In the genomic region with DNA sequence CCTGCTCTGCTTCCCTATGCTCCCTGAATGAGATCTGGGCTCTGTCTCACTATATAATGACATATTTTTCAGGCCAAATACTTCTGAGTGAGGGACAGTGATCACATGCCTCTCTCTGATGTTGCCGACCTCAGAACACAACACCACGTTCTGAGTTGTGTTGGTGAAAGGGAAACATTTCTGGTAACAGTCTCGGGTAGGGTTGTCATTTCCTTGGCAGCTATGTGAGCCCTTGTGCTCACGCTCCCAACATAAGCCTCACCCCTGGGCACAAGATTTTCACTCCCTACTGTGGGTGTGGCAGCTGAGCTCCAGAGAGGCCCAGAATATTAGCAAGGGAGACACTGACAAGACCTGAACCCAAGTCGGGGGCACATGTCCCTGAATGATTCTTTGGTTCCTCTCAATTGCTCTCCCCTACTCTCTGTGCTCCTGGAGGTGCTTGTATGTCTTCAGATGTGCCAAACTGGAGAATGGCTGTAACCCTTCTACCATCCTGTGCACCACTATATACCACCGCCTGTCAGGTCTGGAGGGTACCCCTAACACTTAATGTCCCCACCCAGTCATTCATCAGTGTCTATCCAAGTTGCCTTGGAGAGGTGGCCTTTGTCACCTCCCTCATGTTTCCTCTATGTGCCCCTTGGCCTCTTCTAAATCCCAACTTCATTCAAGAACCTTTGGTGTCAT, we compare ENCODE assay signal across 21 mouse cellular contexts.
DNase-seq lines count a peak whose midpoint lies in the region; ATAC-seq and TF ChIP-seq lines count a peak whose summit lies in the region.
"Had no signal": no experiment of that assay in that cellular context is flagged by ENCODE, and none has a peak within 500 bp of the region (broad histone marks: within the 10 kb centered on the region; RNA-seq: fewer than 3 reads in every experiment).

No protein-coding gene starts in this region.

- H3K4me3 ChIP-seq in gastrocnemius, adult 2 months: no peak overlapping the region
- no peak overlapping the region for H3K4me3 ChIP-seq in heart, postnatal 0 days (ENCODE audit: low read depth, low read length)
- no peak overlapping the region for H3K4me3 ChIP-seq in midbrain, embryonic 11.5 days (ENCODE audit: low read depth, low read length)
- H3K4me3 ChIP-seq in midbrain, embryonic 15.5 days: no peak overlapping the region
- H3K4me3 ChIP-seq: erythroblast, embryonic 14.5 days; forebrain, embryonic 12.5 days; forebrain, embryonic 15.5 days; hindbrain, embryonic 12.5 days; hindbrain, embryonic 15.5 days had no signal

- intact Hi-C loops in gastrocnemius, adult 2 months (cut with DNase I): no loop called here
- intact Hi-C loops in heart, postnatal 25 days (cut with DNase I): no loop called here

- H3K27ac ChIP-seq in gastrocnemius, adult 2 months: peak overlapping the region; percentile 80
- 0 out of 2 replicates have a peak overlapping the region, but pooled peaks have one; percentile 9 for H3K27ac ChIP-seq in heart, postnatal 0 days (ENCODE audit: low read depth)
- no peak overlapping the region for H3K27ac ChIP-seq in midbrain, embryonic 11.5 days (ENCODE audit: low read depth, low read length)
- no peak overlapping the region for H3K27ac ChIP-seq in midbrain, embryonic 15.5 days
- H3K27ac ChIP-seq: forebrain, embryonic 12.5 days; forebrain, embryonic 15.5 days; hindbrain, embryonic 12.5 days; hindbrain, embryonic 15.5 days had no signal

- no peaks in the 10 kb centered on the region for H3K9me3 ChIP-seq in heart, postnatal 0 days (replicated peaks; ENCODE audit: control insufficient read depth, low read length)
- no peaks in the 10 kb centered on the region for H3K9me3 ChIP-seq in midbrain, embryonic 11.5 days (ENCODE audit: control insufficient read depth, low read length)
- no peaks in the 10 kb centered on the region for H3K9me3 ChIP-seq in midbrain, embryonic 15.5 days
- H3K9me3 ChIP-seq: forebrain, embryonic 12.5 days; forebrain, embryonic 15.5 days; hindbrain, embryonic 12.5 days; hindbrain, embryonic 15.5 days had no signal

- no peaks in the 10 kb centered on the region for H3K36me3 ChIP-seq in heart, postnatal 0 days (replicated peaks; ENCODE audit: control insufficient read depth, insufficient read depth, low read length)
- no peaks in the 10 kb centered on the region for H3K36me3 ChIP-seq in midbrain, embryonic 11.5 days (ENCODE audit: control insufficient read depth, insufficient read depth, low read length)
- no peaks in the 10 kb centered on the region for H3K36me3 ChIP-seq in midbrain, embryonic 15.5 days (replicated peaks)
- H3K36me3 ChIP-seq: forebrain, embryonic 12.5 days; forebrain, embryonic 15.5 days; hindbrain, embryonic 12.5 days; hindbrain, embryonic 15.5 days had no signal

- ATAC-seq in heart, postnatal 0 days (ENCODE audit: insufficient read depth, low read depth): no peak
- ATAC-seq in midbrain, embryonic 11.5 days (ENCODE audit: low FRiP score): no peak
- no peak for ATAC-seq in midbrain, embryonic 15.5 days (replicated peaks)
- ATAC-seq: forebrain, embryonic 15.5 days; intestine, postnatal 0 days had no signal

- no peak overlapping the region for H3K9ac ChIP-seq in heart, postnatal 0 days (replicated peaks; ENCODE audit: low read depth, low read length)
- no peak overlapping the region for H3K9ac ChIP-seq in midbrain, embryonic 11.5 days (ENCODE audit: low read length)
- no peak overlapping the region for H3K9ac ChIP-seq in midbrain, embryonic 15.5 days
- H3K9ac ChIP-seq: forebrain, embryonic 12.5 days; forebrain, embryonic 15.5 days; hindbrain, embryonic 12.5 days; hindbrain, embryonic 15.5 days had no signal

- WGBS in heart, postnatal 0 days: 49% methylated on average over 6 of the region's 6 CpGs
- WGBS in midbrain, embryonic 11.5 days: 89% methylated on average over 6 of the region's 6 CpGs
- 83% methylated on average over 6 of the region's 6 CpGs for WGBS in midbrain, embryonic 15.5 days

- H3K27me3 ChIP-seq in heart, postnatal 0 days (ENCODE audit: control insufficient read depth, insufficient read depth, low read length): 0 out of 2 replicates have a peak, but pooled peaks cover 3% of the 10 kb centered on the region
- H3K27me3 ChIP-seq in midbrain, embryonic 11.5 days (ENCODE audit: control insufficient read depth, insufficient read depth, low read length): no peaks in the 10 kb centered on the region
- no peaks in the 10 kb centered on the region for H3K27me3 ChIP-seq in midbrain, embryonic 15.5 days (replicated peaks)
- H3K27me3 ChIP-seq: forebrain, embryonic 12.5 days; forebrain, embryonic 15.5 days; hindbrain, embryonic 15.5 days had no signal

- no peak for TF ChIP-seq CTCF in gastrocnemius, adult 2 months (IDR thresholded peaks at IDR 0.05)
- TF ChIP-seq CTCF in heart, postnatal 0 days (IDR thresholded peaks at IDR 0.05; ENCODE audit: low read depth): no peak

- DNase-seq in gastrocnemius, adult 2 months: no peak
- DNase-seq in gastrocnemius, postnatal 10 days: no peak
- DNase-seq in heart, postnatal 0 days (ENCODE audit: low spot score): no peak
- no peak for DNase-seq in heart, postnatal 25 days (ENCODE audit: low spot score)
- peak; percentile 31 for DNase-seq in midbrain, embryonic 11.5 days (ENCODE audit: low spot score, missing footprints)
- no peak for DNase-seq in embryo, embryonic 10 days (ENCODE audit: low spot score)
- DNase-seq: adrenal gland, adult 2 months; adrenal gland, postnatal 14 days; cerebellum, adult 11-12 months; cerebellum, adult 8-10 months; cerebellum, postnatal 10 days; cerebellum, postnatal 36 days; gastrocnemius, postnatal 14 days had no signal

- no peak overlapping the region for H3K4me2 ChIP-seq in heart, postnatal 0 days (ENCODE audit: low read depth, low read length)
- H3K4me2 ChIP-seq in midbrain, embryonic 11.5 days: no peak overlapping the region
- no peak overlapping the region for H3K4me2 ChIP-seq in midbrain, embryonic 15.5 days
- H3K4me2 ChIP-seq: forebrain, embryonic 12.5 days; forebrain, embryonic 15.5 days; heart, embryonic 11.5 days; hindbrain, embryonic 12.5 days; hindbrain, embryonic 15.5 days had no signal

- TF ChIP-seq EP300 in heart, postnatal 0 days (IDR thresholded peaks at IDR 0.05; ENCODE audit: low read depth): no peak

- H3K4me1 ChIP-seq in heart, postnatal 0 days (ENCODE audit: control insufficient read depth, insufficient read depth): peaks cover 18% of the 10 kb centered on the region
- no peaks in the 10 kb centered on the region for H3K4me1 ChIP-seq in midbrain, embryonic 11.5 days (ENCODE audit: control insufficient read depth, insufficient read depth, low read length)
- H3K4me1 ChIP-seq in midbrain, embryonic 15.5 days: no peaks in the 10 kb centered on the region
- H3K4me1 ChIP-seq: forebrain, embryonic 12.5 days; forebrain, embryonic 15.5 days; hindbrain, embryonic 12.5 days; hindbrain, embryonic 15.5 days had no signal

Comparison
In these comparisons a context has a peak if more than half of its experiments do, and no peak if none do; other contexts are left out.
1. H3K27ac ChIP-seq: peak in gastrocnemius, adult 2 months (single experiment) and heart, postnatal 0 days (single experiment); none in midbrain, embryonic 11.5 days (single experiment) and midbrain, embryonic 15.5 days (single experiment).